Mouse (Mus musculus): ENCODE measurements around the gene Ube2k.

DNA sequence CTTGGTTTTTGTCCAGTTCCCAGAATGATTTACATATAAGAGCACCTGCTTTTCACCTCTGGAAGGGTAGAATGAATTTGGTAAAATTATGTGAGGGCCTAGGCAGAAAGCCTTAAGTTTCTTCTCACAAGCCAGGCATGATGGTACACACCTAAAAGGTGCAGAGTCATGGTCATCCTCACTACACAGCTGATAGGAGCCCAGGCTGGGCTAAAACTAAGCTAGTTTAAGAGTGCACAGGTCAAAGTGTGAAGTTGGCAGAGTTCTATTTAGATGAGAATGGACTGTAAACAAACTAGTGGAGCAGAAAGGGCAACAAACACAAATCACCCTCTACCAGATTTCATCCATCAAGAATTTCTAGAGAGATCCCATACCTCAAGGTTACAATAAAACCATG, 87.3 kb downstream of the Ube2k start:
- no peak for TF ChIP-seq CTCF (conservative IDR thresholded peaks at IDR 0.05; ENCODE audit: low read length)
- TF ChIP-seq POU5F1 (IDR thresholded peaks at IDR 0.05; ENCODE audit: borderline replicate concordance, low read length) = no peak
